Mouse (Mus musculus) lung, postnatal 14 days (tissue): Measurements from ENCODE around the gene Asic2.
A peak's percentile ranks its signal among the peaks of the same experiment; 100 is the strongest.

ENCODE experiments used
- DNase-seq: peaks from one replicate; pipeline ENCODE4 v3.0.0; 2021

The Asic2 gene

DNA sequence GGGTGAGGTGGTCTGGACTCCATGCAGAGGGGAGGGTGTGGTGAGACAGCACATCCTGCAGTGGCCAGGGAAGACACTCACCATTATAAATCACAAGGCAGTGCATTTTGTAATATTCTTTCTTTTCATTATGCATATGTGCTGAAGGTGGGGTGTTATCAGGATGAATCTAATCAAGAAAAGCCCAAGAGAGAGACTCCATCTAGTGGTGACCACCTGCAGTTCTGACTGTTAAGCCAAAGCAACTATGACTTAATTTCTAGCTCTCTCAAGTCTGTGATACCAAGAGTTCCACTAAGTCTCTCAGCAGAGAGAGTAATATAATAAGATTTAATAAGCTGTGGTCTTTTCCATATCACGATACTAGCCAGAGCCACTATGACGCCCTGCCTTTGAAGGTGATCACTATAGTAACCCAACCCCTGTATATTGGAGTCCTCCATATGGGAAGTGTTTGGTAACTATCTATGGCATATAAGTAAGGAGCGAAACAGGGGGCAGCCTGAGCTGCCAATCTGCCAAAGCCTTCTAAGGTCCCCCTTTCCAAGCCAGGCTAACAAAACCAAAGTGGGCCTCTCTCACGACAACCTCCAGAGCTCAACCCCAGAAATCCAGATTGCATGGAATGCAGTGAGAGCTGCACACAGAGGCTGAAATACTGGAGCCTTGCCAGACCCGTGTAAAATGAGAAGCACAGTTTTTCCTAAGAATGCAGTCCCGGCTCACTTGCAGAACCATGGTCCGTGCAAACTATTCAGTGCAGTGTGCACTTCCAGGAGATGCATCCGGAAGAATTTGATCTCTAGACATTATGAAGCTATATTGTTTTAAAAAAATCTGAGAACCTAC, 459.6 kb downstream of the Asic2 start:
- no peak for DNase-seq

DNA sequence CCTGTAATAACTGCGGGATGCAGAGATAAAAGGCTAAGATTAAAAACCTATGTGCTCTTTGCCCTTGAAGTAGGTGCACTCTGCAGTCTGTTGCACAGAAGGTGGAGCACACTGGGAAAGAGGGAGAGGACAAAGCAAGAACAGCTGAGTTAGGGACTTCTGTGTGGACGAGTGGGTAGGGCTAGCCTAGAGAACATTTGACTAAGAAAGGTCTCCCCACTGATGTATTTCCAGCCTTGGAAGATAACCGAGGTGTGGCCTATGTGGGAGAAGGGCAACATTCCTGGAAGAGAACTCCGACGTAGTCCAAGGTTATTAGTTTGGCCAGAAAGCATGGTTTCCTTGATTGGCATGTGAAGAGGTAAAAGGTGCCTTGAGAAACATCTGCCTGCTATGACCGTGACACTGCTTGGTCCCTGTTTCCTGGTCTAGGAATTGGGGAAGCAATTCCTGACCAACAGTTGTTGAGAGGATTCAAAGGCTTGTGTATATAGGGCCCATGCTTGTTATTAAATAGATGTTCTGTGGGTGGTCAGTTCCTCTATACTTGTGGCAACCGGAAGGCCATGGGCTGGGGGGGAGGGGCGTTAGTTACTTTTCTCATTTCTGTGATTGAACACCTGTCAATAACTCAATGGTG, 463.3 kb downstream of the Asic2 start:
- no peak for DNase-seq

DNA sequence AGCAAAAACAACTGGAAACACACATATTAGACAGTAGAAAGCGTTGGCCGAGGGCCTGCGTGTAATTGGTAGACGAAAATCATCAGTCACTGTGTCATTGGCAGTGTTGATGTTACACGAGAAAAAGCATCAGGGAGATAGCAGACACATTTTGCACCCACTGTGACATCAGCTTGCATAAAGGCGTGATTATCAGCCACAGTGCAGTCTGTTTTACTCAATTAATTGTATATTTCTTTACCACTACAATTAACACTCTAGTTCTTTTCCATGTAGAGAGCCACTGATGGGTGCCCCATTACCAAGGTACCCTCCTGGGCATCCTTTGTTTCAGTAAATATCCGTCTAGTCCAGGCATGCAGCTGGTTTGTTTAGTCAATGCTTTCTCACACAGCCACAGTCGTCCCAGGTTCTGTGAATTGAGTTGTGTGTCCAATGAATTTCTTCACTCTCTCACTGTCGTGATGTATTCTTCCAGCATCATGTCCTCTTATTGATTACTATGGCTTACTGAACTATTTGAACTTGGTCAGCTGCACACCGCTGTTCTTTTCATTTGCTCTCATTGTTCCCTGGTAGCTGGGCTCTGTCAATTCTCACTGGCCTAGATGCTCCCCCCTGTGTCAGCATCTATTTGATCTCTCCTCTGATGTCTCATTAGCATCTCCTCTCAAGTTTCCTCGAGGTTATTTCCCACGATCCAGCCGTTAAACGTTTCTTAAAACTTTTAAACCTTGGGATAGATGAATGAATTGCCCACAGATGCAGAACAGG, 466.6 kb downstream of the Asic2 start:
- DNase-seq = no peak

DNA sequence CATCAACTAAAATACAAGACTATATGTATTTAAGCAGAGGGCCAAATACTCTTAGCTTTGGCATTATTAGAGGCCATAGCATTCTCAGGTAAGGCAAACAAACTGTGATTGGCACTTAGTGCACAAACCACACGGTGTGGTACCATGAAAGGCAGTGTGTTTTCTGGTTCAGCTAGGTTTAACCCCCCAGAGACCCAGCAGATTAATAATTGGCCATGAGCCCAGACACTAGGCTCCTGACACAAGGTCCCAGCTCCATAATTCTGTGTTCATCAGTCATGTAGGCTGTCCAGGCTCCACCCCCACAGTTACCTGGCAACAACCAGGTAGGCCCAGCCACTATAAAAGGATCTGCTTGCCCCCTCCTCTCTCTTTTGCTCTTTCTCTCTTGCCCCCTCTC, 469.3 kb downstream of the Asic2 start:
- no peak for DNase-seq

DNA sequence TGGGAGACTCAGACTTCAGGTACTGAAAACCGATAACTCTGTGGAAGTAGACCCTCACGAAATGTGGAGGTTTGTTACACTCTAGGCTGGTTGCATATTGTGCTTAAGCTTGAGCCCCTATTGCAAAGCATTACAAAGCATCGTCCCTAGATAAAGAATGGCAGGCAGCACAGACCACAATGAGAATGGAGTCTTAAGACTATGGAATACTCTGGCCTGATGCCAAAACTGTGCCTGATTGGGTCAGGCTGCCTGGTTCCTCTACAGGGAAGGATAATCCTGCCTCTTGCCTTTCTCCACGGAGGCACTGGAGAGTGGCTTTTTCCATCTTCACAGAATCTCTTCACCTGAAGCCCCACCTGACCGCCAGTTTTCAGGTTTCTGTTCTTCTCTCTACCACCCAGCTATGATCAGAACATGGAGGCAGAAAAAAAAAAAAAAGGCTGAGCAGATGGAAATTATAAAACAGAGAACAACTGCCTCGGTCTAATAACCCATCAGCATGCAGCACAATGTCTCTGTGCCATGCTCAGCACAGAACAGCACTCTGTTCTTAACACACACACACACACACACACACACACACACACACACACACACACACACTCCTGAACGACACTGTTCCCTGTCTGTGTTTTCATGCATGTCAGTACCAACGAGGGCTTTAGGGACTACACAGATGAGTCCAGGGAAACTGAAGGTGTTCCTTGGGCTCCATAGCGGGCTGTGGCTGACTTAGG, 470.4 kb downstream of the Asic2 start:
- DNase-seq = no peak

DNA sequence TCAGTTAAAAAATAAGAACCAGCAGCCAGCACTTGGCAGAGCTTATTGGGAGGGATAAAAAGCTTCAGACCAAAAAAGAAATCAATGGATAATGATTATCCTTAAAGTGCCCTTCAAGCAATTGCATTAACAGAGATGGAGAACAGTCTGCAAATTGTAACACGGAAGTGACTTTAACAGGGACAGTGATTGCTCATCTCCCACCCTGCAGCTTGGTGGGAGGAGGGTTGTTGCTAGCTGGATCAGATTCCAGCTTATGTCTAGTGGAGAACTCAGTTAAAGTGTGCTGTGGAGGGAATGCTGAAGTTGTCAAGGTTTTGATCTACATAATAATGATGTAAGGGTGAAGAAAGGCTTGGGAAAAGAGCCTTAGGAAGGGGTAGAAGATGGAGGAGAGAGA, 471.8 kb downstream of the Asic2 start:
- no peak for DNase-seq

DNA sequence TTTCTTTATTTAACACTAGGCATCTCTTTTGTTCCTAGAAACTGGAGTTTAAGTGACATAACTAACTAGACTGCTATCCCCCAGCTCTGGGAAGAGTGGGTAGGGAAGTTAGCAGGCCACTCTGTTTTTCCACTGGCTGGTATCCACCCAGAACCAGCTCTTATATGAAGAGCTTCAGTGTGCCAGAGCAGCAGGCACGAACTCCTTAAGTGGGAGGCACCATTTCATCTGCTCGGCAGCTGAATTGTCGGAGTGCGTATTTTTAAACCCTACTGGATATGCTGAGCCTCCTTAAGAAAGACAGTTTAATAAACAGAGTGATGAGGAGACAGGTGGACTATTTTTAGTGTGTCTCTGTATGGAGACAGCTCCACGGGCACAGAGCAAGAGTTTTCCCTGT, 475.9 kb downstream of the Asic2 start:
- DNase-seq = no peak

DNA sequence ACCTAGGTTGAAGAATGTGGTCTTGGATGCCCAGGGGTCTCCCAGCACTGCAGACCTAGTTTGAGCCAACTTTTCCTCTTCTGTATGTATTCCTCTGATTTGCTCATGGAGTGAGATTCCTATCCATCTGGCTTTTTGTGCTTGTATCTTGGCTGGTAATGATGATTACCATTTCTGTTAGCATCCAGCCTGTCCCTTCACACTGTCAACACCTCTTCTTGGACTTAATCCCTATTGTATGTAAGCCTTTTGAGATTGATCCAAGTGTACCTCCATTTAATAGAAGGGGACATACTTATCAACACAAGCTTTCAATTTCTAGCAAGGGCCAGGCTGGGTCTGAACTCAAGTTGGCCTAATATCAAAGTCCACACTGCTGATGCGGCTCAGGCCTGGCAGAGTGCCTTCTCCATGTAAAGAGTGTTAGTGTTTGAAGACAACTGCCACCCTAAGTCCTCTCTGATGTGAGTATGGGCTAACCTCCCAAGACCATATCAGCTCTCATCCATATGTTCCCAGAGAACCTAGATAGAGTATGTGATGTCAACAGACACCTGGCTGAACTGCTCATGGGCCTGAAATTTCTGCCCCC, 479.0 kb downstream of the Asic2 start:
- no peak for DNase-seq

DNA sequence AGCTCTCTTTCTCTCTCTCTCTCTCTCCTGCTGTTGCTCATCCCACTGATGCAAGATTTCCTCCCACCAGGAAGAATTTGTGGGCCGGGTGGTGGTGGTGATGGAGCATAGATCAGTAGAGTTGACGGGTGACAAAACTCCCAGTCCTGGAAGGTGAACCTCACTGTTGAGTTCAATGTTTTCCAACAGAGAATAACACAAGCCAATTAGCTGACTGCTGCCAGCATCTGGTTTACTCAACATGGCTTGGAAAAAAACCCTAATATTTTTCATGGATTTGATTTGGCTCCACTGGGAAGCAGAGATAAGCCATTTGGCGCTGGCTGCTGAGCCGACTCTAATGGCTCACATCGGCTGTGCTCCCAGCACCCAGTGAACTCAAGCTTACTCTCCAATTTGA, 479.6 kb downstream of the Asic2 start:
- DNase-seq = no peak

DNA sequence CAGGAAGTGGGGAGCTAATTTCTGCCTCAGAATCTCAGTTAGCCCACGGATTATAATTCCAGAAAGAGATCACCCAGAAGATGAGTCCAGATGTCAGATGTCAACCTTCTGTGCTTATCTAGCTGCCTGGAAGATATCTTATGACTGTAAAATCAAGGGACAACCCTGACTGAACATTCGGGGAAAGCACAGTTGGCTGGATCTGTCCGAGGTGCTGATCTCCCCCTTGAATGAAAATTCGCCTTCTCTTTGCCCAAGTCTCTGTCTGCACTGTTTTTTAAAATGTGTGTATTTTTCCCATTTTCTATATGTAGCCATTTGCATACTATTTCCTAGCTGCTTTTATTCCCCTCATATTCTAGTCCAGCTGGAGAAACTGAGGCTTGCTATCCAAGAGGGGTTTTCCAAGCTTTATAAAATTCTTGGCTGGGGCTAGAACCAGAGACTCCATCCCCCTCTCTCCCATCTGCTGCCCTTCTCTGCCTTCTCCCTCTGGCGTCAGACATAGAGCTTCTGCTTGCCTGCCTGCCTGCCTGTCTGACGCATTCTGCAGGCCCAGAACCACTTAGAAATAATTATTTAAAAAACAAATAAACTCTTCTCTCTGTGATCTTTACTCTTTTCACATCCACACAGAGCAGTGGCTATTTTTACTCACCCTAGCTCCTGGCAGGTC, 481.9 kb downstream of the Asic2 start:
- DNase-seq = peak; percentile 3

DNA sequence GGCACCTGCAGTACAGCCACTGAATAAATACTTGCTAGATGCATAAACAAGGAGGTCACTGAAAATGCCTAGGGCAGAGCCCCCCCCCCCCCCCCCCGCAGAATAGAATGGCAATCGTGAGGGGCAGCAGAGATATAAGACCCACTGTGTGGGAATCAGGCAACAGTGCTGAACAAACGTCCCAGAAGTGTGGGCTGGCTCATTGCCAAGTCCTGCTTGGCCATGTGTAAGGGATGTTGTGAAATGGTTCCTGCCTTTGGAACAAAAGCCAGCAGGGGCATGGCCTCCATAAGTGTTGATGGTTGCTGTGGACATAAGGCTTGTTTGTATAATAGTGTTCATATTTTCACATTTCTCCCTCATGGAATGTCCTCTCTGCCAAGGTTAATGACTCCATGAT, 487.1 kb downstream of the Asic2 start:
- DNase-seq = no peak

DNA sequence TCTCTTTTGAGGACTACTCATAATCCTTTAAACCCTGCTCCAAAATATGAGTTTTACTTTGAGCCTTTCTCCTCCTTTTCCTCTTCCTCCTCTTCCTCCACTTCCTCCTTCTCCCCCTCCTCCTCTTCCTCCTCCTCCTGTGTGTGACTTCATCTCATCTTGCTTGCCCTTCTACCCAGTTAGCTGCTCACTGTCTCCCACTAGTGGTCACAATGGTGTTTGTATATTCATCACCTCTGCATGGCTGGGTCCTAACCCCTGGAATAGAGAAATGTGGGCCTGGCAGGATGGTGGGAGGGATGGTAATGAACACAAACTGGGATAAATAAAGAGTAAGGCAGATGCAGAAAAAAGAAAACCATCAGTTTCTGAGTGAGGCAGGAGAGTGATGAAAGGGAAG, 492.0 kb downstream of the Asic2 start:
- no peak for DNase-seq

DNA sequence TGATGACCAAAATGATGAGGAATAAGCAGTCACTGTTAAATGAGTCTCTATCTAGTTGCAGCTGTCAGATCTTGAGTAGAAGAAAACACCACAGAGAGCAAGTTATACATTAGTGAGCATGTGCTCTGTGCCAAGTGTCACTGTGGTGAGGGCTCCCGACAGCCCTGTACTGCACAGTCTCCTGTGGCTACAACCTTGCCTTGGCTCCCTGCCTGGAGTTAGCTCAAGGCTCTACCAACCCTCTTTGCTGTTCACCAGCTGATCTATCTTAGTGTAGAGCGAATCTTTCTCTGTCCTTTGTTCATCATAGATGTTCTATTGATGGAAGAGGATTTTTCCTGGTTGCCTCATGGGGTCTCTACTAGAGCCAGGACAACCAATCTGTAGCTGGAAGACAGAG, 494.1 kb downstream of the Asic2 start:
- no peak for DNase-seq

DNA sequence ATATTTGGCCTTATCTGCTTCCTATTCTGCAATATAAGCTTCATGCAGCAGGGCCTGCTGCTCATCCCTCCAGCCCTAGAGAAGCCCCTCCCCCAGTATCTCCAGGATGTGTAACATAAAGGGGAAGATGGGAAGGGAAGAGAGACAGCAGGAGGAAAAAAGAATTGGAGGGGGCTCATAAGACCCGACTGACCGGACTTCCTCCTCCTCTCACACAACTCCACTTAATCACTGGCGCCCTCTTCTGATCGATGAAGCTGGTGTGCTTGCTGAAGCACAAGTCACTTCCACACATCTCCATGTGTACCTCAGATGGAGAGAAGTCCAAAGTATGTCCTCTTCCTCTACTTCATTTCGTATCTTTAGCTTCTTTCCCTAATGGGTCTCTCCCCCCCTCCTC, 506.1 kb downstream of the Asic2 start:
- peak; percentile 67 for DNase-seq

DNA sequence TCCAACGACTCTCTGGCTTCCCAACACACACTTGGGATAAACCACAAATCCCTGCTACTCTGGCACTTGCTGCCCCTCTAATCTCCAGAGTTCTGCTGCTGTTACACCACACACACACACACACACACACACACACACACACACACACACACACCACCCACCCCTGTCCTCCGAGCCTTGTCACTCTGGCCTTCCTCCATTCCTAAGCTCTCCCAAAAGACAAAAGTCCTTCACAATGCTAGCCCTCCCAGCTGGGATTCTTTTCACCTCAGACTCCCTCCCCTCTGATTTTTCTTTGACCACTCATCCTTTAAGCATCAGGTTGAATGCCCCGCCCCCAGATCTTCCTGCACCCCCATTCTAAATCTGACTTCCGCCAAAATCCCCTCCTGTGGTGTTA, 506.5 kb downstream of the Asic2 start:
- DNase-seq = no peak

DNA sequence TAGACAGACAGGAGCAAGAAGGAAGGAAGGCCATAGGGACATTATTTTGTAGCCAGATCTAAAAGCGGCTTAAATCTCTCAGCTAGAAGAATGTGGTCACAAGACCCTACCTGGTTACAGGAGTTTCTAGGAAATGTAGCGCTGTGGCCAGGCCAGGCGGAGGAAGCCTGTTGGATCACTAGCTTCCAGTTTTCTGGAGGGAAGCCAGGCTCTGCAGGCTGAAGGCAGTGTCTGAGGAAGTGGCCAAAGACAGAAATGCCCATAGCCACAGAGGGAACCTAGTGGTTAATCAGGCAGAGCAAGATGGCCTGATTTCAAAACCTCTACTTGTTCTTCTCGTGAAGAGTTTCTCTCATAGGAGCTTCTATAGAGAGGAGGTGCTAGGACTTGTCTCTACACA, 513.3 kb downstream of the Asic2 start:
- DNase-seq = peak; percentile 41

DNA sequence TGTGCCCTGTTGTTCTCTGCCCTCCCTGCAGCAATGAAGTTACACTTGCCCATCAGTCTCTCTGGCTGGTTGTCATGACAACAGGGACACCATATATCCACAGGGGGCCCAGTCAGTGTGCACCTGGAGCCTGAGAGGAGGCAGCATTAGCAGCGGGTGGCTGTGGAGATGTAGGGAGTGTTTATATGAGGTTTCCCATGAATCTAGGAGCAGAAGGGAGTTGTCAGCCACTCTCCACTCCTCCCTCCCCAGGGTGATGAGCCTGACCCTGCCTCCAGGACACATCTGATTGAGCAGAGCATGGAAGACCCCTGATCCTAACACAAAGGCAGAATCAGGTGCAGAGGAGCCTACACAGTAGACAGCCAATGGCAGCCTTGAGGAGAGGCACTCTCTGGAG, 514.1 kb downstream of the Asic2 start:
- no peak for DNase-seq

DNA sequence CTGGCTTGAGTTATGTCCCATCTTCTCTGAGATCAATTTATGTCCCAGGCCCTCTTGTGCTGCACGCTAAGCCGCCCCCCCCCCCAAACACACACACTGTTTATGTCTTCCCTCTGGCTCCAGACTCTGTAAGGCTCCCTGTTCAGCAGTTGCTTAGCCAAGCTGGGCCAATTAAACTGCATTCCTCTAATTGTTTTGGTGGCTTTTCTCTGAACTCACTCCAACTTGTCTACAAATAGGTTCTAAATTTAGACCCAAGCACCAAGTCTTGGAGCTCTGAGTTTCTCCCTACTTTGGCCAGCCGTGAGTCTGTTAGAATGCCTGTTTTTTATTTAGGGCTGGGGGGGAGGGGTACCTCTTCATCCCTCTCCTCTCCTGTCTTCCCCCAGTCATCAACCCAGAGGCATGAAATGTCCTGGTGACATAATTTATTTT, 519.0 kb downstream of the Asic2 start:
- peak; percentile 13 for DNase-seq

DNA sequence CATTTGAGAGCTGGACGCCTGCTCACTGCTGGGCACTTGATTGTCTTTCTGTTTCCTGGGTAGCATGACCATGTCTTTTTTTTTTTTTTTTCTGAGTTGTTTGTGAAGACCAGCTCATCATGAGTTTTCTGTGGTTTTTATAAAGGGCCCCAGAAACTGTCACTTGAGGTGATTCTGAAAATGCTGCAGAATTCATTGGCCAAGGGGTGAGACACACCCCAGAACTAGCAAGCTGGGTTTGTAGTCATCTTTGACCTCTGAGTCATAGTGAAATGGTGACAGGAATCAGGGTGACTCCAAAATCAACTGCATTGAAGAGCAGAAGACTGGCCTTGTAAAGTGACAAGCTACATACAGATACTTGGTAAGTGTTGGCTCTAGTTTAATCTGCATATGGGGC, 521.9 kb downstream of the Asic2 start:
- no peak for DNase-seq

DNA sequence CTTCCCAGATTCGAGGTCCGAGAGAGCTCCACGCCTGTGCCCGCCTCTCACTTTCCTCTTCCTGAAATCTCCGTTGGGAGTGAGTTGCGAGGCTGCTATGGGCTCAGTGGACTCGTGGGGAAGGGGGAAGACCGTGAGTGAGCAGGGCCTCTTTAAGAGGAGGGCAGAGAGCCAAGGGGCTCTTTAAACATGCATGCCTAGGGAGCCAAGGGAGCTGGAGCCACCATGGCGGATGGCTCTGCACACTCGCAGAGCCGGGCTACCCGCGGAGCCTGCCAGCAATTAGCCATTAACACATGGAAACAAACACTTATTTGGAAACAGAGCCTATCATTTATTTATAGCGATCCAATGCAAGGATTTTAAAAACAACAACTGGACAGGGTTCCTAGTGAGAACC, 541.4 kb downstream of the Asic2 start:
- no peak for DNase-seq

DNA sequence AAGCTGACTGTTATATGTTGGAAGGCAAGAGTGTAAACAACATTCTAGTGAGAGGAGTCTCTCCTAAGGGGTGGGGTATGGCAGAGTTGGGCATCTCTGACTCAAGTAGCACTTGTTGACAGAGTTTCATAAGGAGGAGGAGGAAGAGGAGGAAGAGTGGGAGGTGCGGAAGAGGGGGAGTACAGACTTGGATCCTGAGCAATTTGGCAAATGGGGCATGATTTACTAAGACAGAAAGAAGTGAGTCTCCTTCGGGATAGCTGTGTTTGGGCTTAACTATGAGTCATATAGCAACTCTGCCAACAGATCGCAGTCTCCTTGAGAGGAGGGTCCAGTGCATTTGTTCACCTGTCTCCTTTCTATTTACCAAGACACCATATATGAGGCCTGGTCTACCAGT, 549.1 kb downstream of the Asic2 start:
- no peak for DNase-seq

DNA sequence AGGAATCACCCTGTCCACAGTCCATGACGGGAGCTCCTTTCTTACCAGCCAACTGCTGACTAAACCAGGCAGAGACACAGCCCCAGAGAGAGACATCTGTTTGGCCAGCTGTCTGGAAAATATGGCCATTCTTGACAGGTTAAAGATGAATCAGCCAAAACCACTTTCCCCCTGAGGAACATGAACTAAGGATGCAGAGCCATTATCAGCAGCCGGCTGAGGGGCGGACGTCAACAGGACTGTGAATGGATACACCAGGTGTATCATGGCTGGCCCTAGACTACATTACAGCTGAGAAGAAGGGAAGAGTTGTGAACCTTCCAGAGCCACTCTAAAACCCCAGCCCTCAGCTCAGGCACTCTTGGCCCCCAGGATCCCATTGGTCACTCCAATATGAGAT, 550.2 kb downstream of the Asic2 start:
- DNase-seq = no peak
